Mouse (Mus musculus): ENCODE measurements at regions not wholly inside any gene's neighbourhood (a gene's known extent, or its start where the extent isn't known, plus 50 kb on each side); places are given as distances from the start of the nearest gene placed in this dataset.

GRCm38 (mm10) chr11:82668026-82668425 lies 96.1 kb downstream of the Cct6b start:
- no peaks in the 10 kb centered on the region for H3K4me1 ChIP-seq (replicated peaks)
- no peak for ATAC-seq (ENCODE audit: low read depth)
- WGBS: 90% methylated on average over 1 of the region's 1 CpGs
- no peak overlapping the region for H3K27ac ChIP-seq (replicated peaks)
- H3K27me3 ChIP-seq: no peaks in the 10 kb centered on the region
- H3K36me3 ChIP-seq: no peaks in the 10 kb centered on the region
- no peak overlapping the region for H3K4me3 ChIP-seq
- no peak overlapping the region for H3K9ac ChIP-seq
- H3K4me2 ChIP-seq: no peak overlapping the region
- H3K9me3 ChIP-seq: no peaks in the 10 kb centered on the region

DNA sequence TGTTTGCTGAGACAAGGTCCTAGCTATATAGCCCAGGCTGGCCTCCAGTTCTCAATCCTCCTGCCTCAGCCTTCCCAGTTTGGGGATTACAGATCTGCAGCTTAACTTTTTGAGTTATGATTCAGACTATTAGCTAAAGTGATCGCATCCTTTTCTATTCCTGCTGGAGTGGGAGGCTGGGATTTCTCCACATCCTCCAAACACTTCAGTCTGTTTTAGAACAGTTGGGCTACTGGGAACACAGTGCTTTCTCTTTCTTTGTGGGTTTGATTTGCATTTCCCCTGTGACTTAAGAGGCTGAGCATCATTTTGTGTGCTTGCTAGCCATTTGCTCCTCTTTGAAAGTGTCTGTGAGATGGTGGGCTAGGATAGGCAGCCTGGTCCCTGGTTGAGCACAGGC lies 100.0 kb downstream of the Cct6b start:
- Histone ChIP-seq H3K4me1 (replicated peaks) (no peaks in the 10 kb centered on the region), H3K27ac (replicated peaks) (no peak overlapping the region), H3K4me3 (no peak overlapping the region), H3K9ac (no peak overlapping the region), H3K27me3 (no peaks in the 10 kb centered on the region), H3K4me2 (no peak overlapping the region), H3K36me3 (no peaks in the 10 kb centered on the region), H3K9me3 (no peaks in the 10 kb centered on the region)
- WGBS: 87% methylated on average over 1 of the region's 1 CpGs
- ATAC-seq (ENCODE audit: low read depth): no peak

GRCm38 (mm10) chr11:82662086-82662485 lies 102.0 kb downstream of the Cct6b start:
- Histone ChIP-seq H3K9me3 (no peaks in the 10 kb centered on the region), H3K4me2 (no peak overlapping the region), H3K4me3 (no peak overlapping the region), H3K9ac (no peak overlapping the region), H3K27me3 (no peaks in the 10 kb centered on the region), H3K4me1 (replicated peaks) (peaks cover under 1% of the 10 kb centered on the region; the same call in 1 of the 2 replicates), H3K36me3 (no peaks in the 10 kb centered on the region), H3K27ac (replicated peaks) (no peak overlapping the region)
- WGBS: 5% methylated on average over 3 of the region's 3 CpGs
- no peak for ATAC-seq (ENCODE audit: low read depth)

DNA sequence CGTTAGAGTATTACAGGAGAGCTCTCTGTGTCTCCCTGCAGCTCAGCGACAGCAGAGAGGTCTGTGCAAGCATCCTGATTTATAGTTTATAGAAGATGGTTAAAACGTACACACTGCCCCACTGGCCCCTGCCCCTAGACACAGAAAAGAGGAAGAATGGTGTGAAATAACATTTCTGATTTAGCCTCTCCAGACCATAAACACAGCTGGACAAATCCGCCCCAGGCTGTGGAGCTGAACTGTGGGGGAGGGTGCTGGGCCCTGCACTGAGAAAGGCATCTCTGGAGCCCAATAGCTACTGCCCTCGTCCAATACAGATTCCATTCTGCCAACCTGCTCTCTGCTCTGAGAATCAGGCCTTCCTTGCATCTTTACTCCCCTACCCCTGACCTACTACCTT lies 112.4 kb downstream of the Cct6b start:
- H3K27me3 ChIP-seq: no peaks in the 10 kb centered on the region

DNA sequence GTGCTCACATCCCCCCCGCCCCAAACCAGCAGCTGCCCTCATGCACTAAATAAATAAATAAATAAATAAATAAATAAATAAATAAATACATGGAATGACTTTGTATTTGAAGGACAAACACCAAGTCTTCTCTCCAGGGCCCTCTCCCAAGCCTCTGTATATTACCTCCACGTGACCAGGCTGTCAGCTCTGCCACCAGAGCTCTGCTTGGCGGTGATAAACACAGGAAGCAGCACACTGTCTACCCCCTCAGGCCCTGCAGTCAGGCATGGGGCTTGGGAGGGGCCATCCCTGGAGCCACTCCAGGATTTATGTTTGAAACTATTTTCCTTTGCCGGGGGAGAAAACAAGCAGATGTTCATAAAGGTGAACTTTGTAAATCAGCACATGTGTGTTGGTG lies 125.6 kb downstream of the Cct6b start:
- no peak overlapping the region for H3K4me2 ChIP-seq
- no peak overlapping the region for H3K9ac ChIP-seq
- no peaks in the 10 kb centered on the region for H3K9me3 ChIP-seq
- H3K27me3 ChIP-seq: no peaks in the 10 kb centered on the region
- peaks cover 30% of the 10 kb centered on the region for H3K4me1 ChIP-seq (replicated peaks)
- ATAC-seq (ENCODE audit: low read depth): peak; percentile 85; the same call in 1 of the 2 replicates
- WGBS: 38% methylated on average over 4 of the region's 4 CpGs
- no peaks in the 10 kb centered on the region for H3K36me3 ChIP-seq
- no peak overlapping the region for H3K27ac ChIP-seq (replicated peaks)
- no peak overlapping the region for H3K4me3 ChIP-seq

More for the DNA sequence above, 112.4 kb downstream of the Cct6b start:
- Histone ChIP-seq H3K9ac (no peak overlapping the region), H3K4me1 (replicated peaks) (peaks cover 36% of the 10 kb centered on the region), H3K27ac (replicated peaks) (peak overlapping the region; percentile 33; the same call in 1 of the 2 replicates), H3K9me3 (no peaks in the 10 kb centered on the region), H3K4me2 (no peak overlapping the region), H3K36me3 (no peaks in the 10 kb centered on the region), H3K4me3 (no peak overlapping the region)
- ATAC-seq (ENCODE audit: low read depth): no peak
- WGBS: 9% methylated on average over 5 of the region's 5 CpGs

DNA sequence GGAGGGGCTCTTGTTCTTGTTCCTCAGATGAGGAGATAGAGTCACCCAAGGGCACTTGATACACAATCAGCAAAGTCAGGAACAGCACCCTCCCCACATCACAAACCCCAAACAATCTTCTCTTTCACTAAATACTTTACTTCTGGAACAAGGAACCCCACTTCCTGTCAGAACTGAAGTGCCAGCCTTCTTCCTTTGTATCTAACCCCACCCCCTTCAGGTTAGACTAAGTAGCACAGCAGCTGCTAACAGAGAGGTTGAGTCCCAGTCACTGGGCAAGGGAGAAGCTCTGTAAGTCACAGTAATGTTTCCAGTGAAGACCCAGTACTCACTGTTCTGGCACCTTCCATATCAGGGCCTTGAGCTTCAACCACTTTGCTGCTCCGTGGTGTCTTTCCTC lies 131.9 kb downstream of the Cct6b start:
- H3K27me3 ChIP-seq: no peaks in the 10 kb centered on the region
- H3K9me3 ChIP-seq: no peaks in the 10 kb centered on the region
- no peaks in the 10 kb centered on the region for H3K36me3 ChIP-seq
- 97% methylated on average over 1 of the region's 1 CpGs for WGBS
- no peak overlapping the region for H3K4me2 ChIP-seq
- H3K27ac ChIP-seq (replicated peaks): no peak overlapping the region
- H3K9ac ChIP-seq: no peak overlapping the region
- peaks cover 21% of the 10 kb centered on the region for H3K4me1 ChIP-seq (replicated peaks)
- no peak for ATAC-seq (ENCODE audit: low read depth)
- no peak overlapping the region for H3K4me3 ChIP-seq

GRCm38 (mm10) chr11:82631387-82631786 lies 132.7 kb downstream of the Cct6b start:
- no peak overlapping the region; the same call in 1 of the 2 replicates for H3K27ac ChIP-seq (replicated peaks)
- 30% methylated on average over 4 of the region's 4 CpGs for WGBS
- no peak overlapping the region for H3K4me3 ChIP-seq
- H3K4me1 ChIP-seq (replicated peaks): peaks cover 24% of the 10 kb centered on the region
- no peaks in the 10 kb centered on the region for H3K36me3 ChIP-seq
- H3K27me3 ChIP-seq: no peaks in the 10 kb centered on the region
- no peak for ATAC-seq (ENCODE audit: low read depth)
- no peak overlapping the region for H3K9ac ChIP-seq
- no peaks in the 10 kb centered on the region for H3K9me3 ChIP-seq
- no peak overlapping the region for H3K4me2 ChIP-seq

GRCm38 (mm10) chr11:82626501-82627111 lies 137.5 kb downstream of the Cct6b start:
- Histone ChIP-seq H3K4me2 (no peak overlapping the region), H3K9me3 (no peaks in the 10 kb centered on the region), H3K9ac (no peak overlapping the region), H3K27ac (replicated peaks) (no peak overlapping the region), H3K27me3 (no peaks in the 10 kb centered on the region), H3K36me3 (no peaks in the 10 kb centered on the region), H3K4me3 (no peak overlapping the region), H3K4me1 (replicated peaks) (peaks cover 13% of the 10 kb centered on the region; the same call in 1 of the 2 replicates)
- WGBS: 38% methylated on average over 7 of the region's 7 CpGs
- ATAC-seq (ENCODE audit: low read depth): no peak

- Histone ChIP-seq H3K4me3 (no peak overlapping the region), H3K4me2 (no peak overlapping the region), H3K4me1 (replicated peaks) (peaks cover 14% of the 10 kb centered on the region; the same call in 1 of the 2 replicates), H3K9ac (no peak overlapping the region), H3K9me3 (no peaks in the 10 kb centered on the region), H3K36me3 (no peaks in the 10 kb centered on the region), H3K27ac (replicated peaks) (no peak overlapping the region), H3K27me3 (peaks cover 13% of the 10 kb centered on the region; the same call in 1 of the 2 replicates)
- WGBS: 92% methylated on average over 10 of the region's 10 CpGs
- ATAC-seq (ENCODE audit: low read depth): no peak
These were observed 143.1 kb downstream of the Cct6b start for GRCm38 (mm10) chr11:82621061-82621460.

- peaks cover 13% of the 10 kb centered on the region; the same call in 1 of the 2 replicates for H3K27me3 ChIP-seq
- peaks cover 14% of the 10 kb centered on the region; the same call in 1 of the 2 replicates for H3K4me1 ChIP-seq (replicated peaks)
- no peak overlapping the region for H3K4me3 ChIP-seq
- H3K9ac ChIP-seq: no peak overlapping the region
- no peaks in the 10 kb centered on the region for H3K36me3 ChIP-seq
- no peak overlapping the region for H3K4me2 ChIP-seq
- no peaks in the 10 kb centered on the region for H3K9me3 ChIP-seq
- no peak for ATAC-seq (ENCODE audit: low read depth)
- WGBS: 65% methylated on average over 2 of the region's 2 CpGs
- no peak overlapping the region for H3K27ac ChIP-seq (replicated peaks)
These were observed 144.7 kb downstream of the Cct6b start for GRCm38 (mm10) chr11:82619418-82619817.

- ATAC-seq (ENCODE audit: low read depth): no peak
- Histone ChIP-seq H3K27ac (replicated peaks) (no peak overlapping the region), H3K36me3 (no peaks in the 10 kb centered on the region), H3K9me3 (no peaks in the 10 kb centered on the region), H3K9ac (no peak overlapping the region), H3K4me1 (replicated peaks) (peaks cover 14% of the 10 kb centered on the region; the same call in 1 of the 2 replicates), H3K4me2 (no peak overlapping the region), H3K27me3 (peaks cover 13% of the 10 kb centered on the region; the same call in 1 of the 2 replicates), H3K4me3 (no peak overlapping the region)
- 2% methylated on average over 9 of the region's 9 CpGs for WGBS
These were observed 145.7 kb downstream of the Cct6b start for GRCm38 (mm10) chr11:82618457-82618856.

GRCm38 (mm10) chr11:82616856-82617255 lies 147.3 kb downstream of the Cct6b start:
- H3K4me3 ChIP-seq: no peak overlapping the region
- H3K27me3 ChIP-seq: peaks cover 13% of the 10 kb centered on the region; the same call in 1 of the 2 replicates
- ATAC-seq (ENCODE audit: low read depth): no peak
- H3K9me3 ChIP-seq: no peaks in the 10 kb centered on the region
- H3K9ac ChIP-seq: no peak overlapping the region
- H3K4me1 ChIP-seq (replicated peaks): peaks cover 14% of the 10 kb centered on the region; the same call in 1 of the 2 replicates
- H3K27ac ChIP-seq (replicated peaks): no peak overlapping the region
- H3K36me3 ChIP-seq: no peaks in the 10 kb centered on the region
- 57% methylated on average over 7 of the region's 7 CpGs for WGBS
- no peak overlapping the region for H3K4me2 ChIP-seq

DNA sequence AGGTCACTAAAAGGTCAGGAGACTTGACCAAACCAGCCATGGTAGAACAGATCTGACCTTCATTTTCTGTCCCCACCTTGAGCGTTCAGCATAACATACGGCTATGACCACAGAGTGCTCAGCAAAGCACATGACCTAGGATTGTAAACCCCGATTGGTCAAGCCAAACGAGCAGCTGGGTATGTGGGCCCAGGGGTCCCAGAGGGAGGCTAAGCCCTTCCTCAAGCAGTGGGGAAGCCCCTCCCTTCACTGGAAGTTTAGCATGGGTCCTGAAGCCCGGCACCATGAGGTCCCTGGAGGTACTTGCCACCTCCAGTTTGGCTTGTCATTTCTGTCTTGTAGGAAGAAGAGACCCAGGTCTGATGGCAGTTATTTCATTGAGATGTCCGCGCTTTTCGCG lies 149.8 kb downstream of the Cct6b start:
- 90% methylated on average over 9 of the region's 9 CpGs for WGBS
- H3K4me1 ChIP-seq (replicated peaks): peaks cover 15% of the 10 kb centered on the region
- ATAC-seq (ENCODE audit: low read depth): no peak
- no peak overlapping the region for H3K9ac ChIP-seq
- no peaks in the 10 kb centered on the region for H3K36me3 ChIP-seq
- no peaks in the 10 kb centered on the region for H3K9me3 ChIP-seq
- H3K4me3 ChIP-seq: no peak overlapping the region
- peaks cover 13% of the 10 kb centered on the region; the same call in 1 of the 2 replicates for H3K27me3 ChIP-seq
- no peak overlapping the region for H3K27ac ChIP-seq (replicated peaks)
- no peak overlapping the region for H3K4me2 ChIP-seq
